Mouse (Mus musculus) heart, postnatal 4 days (tissue): ENCODE measurements around the gene Hist2h3c2. TPM values are rescaled to one million over a fixed set of nuclear protein-coding genes. Genes with fewer than 3 reads are reported as not detected.
A peak's percentile ranks its signal among the peaks of the same experiment; 100 is the strongest.
"Not testable (repeated sequence)": the region's sequence is repeated elsewhere in the genome, so short reads cannot be mapped to it uniquely, and the experiment has no call there.

Experiments used
- DNase-seq: peaks from one replicate; pipeline ENCODE4 v3.0.0; 2021
- total RNA-seq, 2 experiments: library from RNA; stranded (reverse); gene quantifications; 2 replicates each; pipeline ENCODE4 v1.2.3; 2021

Gene Hist2h3c2
- total RNA-seq, 2 experiments from 2014 or later, result 209 to 211 TPM

GRCm38 (mm10) chr3:96234914-96235313 lies 4.0 kb downstream of the Hist2h3c2 start:
- DNase-seq, result no peak

- DNase-seq, result no peak
Measured at GRCm38 (mm10) chr3:96231758-96232120, 7.2 kb downstream of the Hist2h3c2 start.

- DNase-seq, result no peak
Measured at GRCm38 (mm10) chr3:96230910-96231757, 7.8 kb downstream of the Hist2h3c2 start.

- no peak for DNase-seq
Measured at GRCm38 (mm10) chr3:96230404-96230803, 8.5 kb downstream of the Hist2h3c2 start.

- DNase-seq, result no peak
Measured at GRCm38 (mm10) chr3:96228828-96229227, 10.1 kb downstream of the Hist2h3c2 start.

GRCm38 (mm10) chr3:96226695-96227648 lies 12.0 kb downstream of the Hist2h3c2 start:
- no peak for DNase-seq

- DNase-seq, result no peak
Measured at GRCm38 (mm10) chr3:96225421-96225820, 13.5 kb downstream of the Hist2h3c2 start.

GRCm38 (mm10) chr3:96222774-96223173 lies 16.2 kb downstream of the Hist2h3c2 start:
- DNase-seq, result no peak

GRCm38 (mm10) chr3:96221640-96222038 lies 17.3 kb downstream of the Hist2h3c2 start:
- no peak for DNase-seq

GRCm38 (mm10) chr3:96220765-96221639 lies 17.9 kb downstream of the Hist2h3c2 start, which contains the start of the genes Hist2h2ac and Hist2h2be:
Hist2h2ac (minus strand) TSS chr3:96220880.
Hist2h2be (plus strand) TSS chr3:96221119.
- peak; percentile 80 for DNase-seq

- not testable (repeated sequence) for DNase-seq
Measured at GRCm38 (mm10) chr3:96220131-96220764, 18.7 kb downstream of the Hist2h3c2 start.

- DNase-seq, result peak; percentile 68
Measured at GRCm38 (mm10) chr3:96219661-96220130, 19.2 kb downstream of the Hist2h3c2 start, which contains the start of the genes Bola1 and Hist2h2ab. Bola1 (minus strand) TSS chr3:96219709. Hist2h2ab (plus strand) TSS chr3:96219865.

- DNase-seq, result peak; percentile 25
Measured at GRCm38 (mm10) chr3:96219191-96219641, 19.7 kb downstream of the Hist2h3c2 start.

GRCm38 (mm10) chr3:96209242-96209641 lies 29.7 kb downstream of the Hist2h3c2 start:
- peak; percentile 43 for DNase-seq

- DNase-seq, result no peak
Measured at GRCm38 (mm10) chr3:96207819-96208218, 31.1 kb downstream of the Hist2h3c2 start.

- DNase-seq, result no peak
Measured at GRCm38 (mm10) chr3:96199731-96200130, 39.2 kb downstream of the Hist2h3c2 start.

- not testable (repeated sequence) for DNase-seq
Measured at GRCm38 (mm10) chr3:96198601-96199251, 40.2 kb downstream of the Hist2h3c2 start.

GRCm38 (mm10) chr3:96198181-96198580 lies 40.7 kb downstream of the Hist2h3c2 start:
- no peak for DNase-seq

GRCm38 (mm10) chr3:96197129-96197749 lies 41.7 kb downstream of the Hist2h3c2 start:
- DNase-seq, result peak; percentile 86
